Mouse (Mus musculus) stomach, embryonic 14.5 days (tissue): ENCODE measurements around the gene Arl16. TPM values are rescaled to one million over a fixed set of nuclear protein-coding genes. Genes with fewer than 3 reads are reported as not detected.

ENCODE experiments used
- ATAC-seq: fragments of 200-750 bp; cut with Nextera tagmentation; 2 replicates; pipeline ENCODE4 v1.8.0; 2017; ENCODE audit warnings: low read depth, moderate TSS enrichment; ENCODE audit not compliant: insufficient number of reproducible peaks, insufficient read depth, low FRiP score
- H3K27ac ChIP-seq: fragments of 300-500 bp; sonication (generic); 2 replicates; pipeline ENCODE4 v1.5.1; 2014; ENCODE audit warnings: mild to moderate bottlenecking, low read length, moderate library complexity, mixed read lengths
- H3K27me3 ChIP-seq: fragments of 300-500 bp; sonication (generic); 2 replicates; pipeline ENCODE4 v1.6.1; 2014; ENCODE audit warnings: low read length, control low read depth, mixed read lengths; ENCODE audit not compliant: control insufficient read depth, insufficient read depth
- H3K36me3 ChIP-seq: fragments of 300-500 bp; sonication (generic); 2 replicates; pipeline ENCODE4 v1.6.1; 2014; ENCODE audit warnings: mild to moderate bottlenecking, control low read depth, low read length, moderate library complexity, mixed read lengths; ENCODE audit not compliant: control insufficient read depth, insufficient read depth
- H3K4me1 ChIP-seq: fragments of 300-500 bp; sonication (generic); 2 replicates; pipeline ENCODE4 v1.6.1; 2014; ENCODE audit warnings: low read length, control low read depth, mixed read lengths; ENCODE audit not compliant: control insufficient read depth, insufficient read depth
- H3K4me2 ChIP-seq: fragments of 300-500 bp; sonication (generic); replicated peaks from 2 replicates; pipeline ENCODE4 v1.6.1; 2014; ENCODE audit warnings: low read depth, low read length, control low read depth
- H3K4me3 ChIP-seq: fragments of 300-500 bp; sonication (generic); 2 replicates; pipeline ENCODE4 v1.5.1; 2014; ENCODE audit warnings: low read depth, low read length, control low read depth
- H3K9ac ChIP-seq: fragments of 300-500 bp; sonication (generic); replicated peaks from 2 replicates; pipeline ENCODE4 v1.6.1; 2014; ENCODE audit warnings: low read depth, mild to moderate bottlenecking, control low read depth, low read length, moderate library complexity, mixed read lengths
- H3K9me3 ChIP-seq: fragments of 300-500 bp; sonication (generic); 2 replicates; pipeline ENCODE4 v1.6.1; 2016; ENCODE audit warnings: low read depth, low read length, control low read depth; ENCODE audit not compliant: control insufficient read depth
- WGBS: fragments of 180-500 bp; shearing (Covaris S2); extraction: QIAGEN DNeasy Blood & Tissue Kit; methylation state at CpG from one replicate; pipeline ENCODE4 v1.1.7; 2014; 5-methylcytosine and 5-hydroxymethylcytosine counted together
- polyA plus RNA-seq: library from polyadenylated mRNA; unstranded; fragments of >200 nt; fragmentation: Nextera tagmentation; extraction: Ambion mirVana; gene quantifications from 2 replicates; pipeline ENCODE4 v1.2.1, GENCODE M21; 2014

The Arl16 gene
- polyA plus RNA-seq, 1 experiment from 2014 or later = 43.3 TPM

DNA sequence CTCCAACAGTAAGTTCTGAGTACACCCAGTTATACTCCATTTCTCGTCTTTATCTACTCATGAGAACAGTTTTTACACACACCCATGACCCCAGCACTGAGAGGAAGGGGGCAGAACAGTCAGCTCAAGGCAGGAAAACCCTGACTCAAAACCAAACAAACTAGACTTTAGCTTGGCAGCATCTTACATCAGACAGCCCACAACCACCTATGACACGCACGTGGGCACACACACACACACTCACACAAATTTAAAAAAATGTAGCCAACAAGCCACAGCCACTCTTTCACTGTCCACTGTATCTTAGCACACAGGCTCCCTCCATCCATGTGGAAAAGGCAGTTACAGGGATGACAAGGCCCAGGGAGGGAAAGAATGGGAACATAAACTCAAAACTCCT, 40.7 kb downstream of the Arl16 start:
- WGBS = 82% methylated on average over 3 of the region's 3 CpGs
- H3K4me3 ChIP-seq = no peak overlapping the region
- no peaks in the 10 kb centered on the region for H3K9me3 ChIP-seq
- no peaks in the 10 kb centered on the region for H3K27me3 ChIP-seq
- no peak overlapping the region for H3K4me2 ChIP-seq
- H3K36me3 ChIP-seq = peaks cover 47% of the 10 kb centered on the region
- no peak overlapping the region for H3K27ac ChIP-seq
- H3K9ac ChIP-seq = no peak overlapping the region
- H3K4me1 ChIP-seq = no peaks in the 10 kb centered on the region
- ATAC-seq = no peak

DNA sequence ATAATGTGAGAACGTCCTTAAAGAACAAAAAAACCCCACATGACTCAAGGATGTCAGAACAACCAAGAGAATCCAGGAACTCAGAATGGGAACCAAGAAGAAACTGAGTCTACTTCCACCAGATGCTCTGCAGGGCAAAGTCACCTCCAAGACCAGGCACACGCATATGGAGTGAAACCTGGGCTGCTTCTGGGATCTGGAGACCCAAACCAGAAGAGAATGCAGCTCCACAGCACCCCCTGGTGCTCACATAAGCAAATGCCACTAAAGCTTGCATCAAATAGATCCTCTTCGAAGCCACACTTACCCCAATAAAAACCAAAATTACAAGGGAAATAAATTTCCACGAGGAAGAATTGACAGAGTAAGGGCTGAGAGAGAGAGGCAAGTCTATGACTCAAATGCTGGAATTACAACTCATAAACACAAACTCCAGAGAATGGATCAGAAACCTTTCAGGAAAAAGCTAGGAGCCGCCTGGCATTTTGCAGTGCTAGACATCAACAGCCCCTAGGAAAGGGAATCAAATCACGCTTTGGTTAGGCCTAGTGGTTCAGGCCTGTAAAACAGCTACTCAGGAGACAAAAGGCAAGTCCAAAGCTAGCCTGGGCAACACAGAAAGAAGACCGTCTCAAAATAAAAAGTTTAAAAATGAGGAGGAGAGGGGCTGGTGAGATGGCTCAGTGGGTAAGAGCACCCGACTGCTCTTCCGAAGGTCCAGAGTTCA, 43.7 kb downstream of the Arl16 start:
- Histone ChIP-seq H3K4me1 (no peaks in the 10 kb centered on the region), H3K9me3 (no peaks in the 10 kb centered on the region), H3K9ac (no peak overlapping the region), H3K4me2 (no peak overlapping the region), H3K4me3 (no peak overlapping the region), H3K27ac (peak overlapping the region; percentile 16), H3K27me3 (no peaks in the 10 kb centered on the region), H3K36me3 (peaks cover 54% of the 10 kb centered on the region)
- peak; percentile 42; the same call in 1 of the 2 replicates for ATAC-seq
- 56% methylated on average over 9 of the region's 9 CpGs for WGBS

DNA sequence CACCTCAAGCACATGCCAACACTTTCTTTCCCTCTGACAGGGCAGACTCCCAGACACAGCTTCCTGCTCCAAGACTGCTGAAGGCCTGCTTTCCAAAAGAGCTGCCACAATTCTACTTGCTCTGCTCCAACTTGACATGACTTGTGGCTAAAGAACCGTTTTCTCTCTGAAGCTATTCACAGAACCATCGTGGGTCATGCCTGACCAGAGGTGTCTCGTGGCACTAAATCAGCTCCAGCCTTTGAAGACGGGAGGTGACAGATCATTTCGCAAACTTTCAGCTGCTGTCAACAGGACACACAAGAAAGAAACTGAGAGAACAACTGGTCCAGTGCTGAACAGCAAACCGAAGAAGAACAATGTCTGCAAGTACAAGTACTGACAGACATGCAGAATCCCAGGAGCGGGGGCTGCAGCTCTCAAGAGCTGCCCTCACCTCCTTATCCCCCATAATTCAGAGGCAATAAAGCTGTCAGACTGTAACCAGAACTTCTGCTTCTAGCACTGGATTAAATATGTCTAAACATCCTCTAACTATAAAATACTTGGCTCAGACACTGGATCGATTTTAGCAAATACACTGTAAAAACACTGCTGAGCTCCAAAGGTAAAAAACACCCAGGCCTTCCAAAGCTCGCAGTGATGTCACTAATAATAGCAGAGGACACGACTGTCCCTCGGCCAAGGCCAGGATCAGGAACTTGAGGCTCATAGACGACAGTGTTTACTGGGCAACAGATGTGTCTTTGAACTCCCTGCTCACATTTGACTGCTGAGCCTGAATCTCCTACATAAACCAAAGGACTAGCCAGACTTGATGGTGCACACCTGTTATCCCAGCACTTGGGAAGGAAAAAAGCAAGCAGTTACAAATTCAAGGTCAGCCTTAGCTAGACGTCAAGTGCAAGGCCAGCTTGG, 44.5 kb downstream of the Arl16 start:
- Histone ChIP-seq H3K4me2 (no peak overlapping the region), H3K36me3 (peaks cover 54% of the 10 kb centered on the region), H3K4me1 (no peaks in the 10 kb centered on the region), H3K27ac (peak overlapping the region; percentile 73; the same call in 1 of the 2 replicates), H3K9me3 (no peaks in the 10 kb centered on the region), H3K4me3 (no peak overlapping the region), H3K9ac (no peak overlapping the region), H3K27me3 (no peaks in the 10 kb centered on the region)
- ATAC-seq = peak; percentile 63; the same call in 1 of the 2 replicates
- 51% methylated on average over 13 of the region's 13 CpGs for WGBS

DNA sequence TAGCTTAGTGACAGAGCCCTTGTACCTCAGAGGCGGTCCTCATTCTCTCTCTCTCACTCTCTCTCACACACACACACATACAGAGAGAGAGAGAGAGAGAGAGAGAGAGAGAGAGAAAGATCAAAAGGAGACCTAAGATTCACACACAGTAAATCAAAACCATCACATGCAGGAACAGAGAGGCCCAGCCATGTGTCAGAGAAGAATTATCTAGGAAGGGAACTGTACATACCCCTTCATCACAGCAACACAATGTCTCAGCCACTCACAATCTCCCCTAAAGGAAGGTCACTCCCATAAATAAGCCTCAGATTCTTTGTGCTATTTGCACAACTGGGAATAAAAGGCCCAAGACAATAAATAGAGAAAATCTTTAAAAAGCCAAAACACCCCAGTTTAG, 48.8 kb downstream of the Arl16 start:
- WGBS = 84% methylated on average over 1 of the region's 1 CpGs

DNA sequence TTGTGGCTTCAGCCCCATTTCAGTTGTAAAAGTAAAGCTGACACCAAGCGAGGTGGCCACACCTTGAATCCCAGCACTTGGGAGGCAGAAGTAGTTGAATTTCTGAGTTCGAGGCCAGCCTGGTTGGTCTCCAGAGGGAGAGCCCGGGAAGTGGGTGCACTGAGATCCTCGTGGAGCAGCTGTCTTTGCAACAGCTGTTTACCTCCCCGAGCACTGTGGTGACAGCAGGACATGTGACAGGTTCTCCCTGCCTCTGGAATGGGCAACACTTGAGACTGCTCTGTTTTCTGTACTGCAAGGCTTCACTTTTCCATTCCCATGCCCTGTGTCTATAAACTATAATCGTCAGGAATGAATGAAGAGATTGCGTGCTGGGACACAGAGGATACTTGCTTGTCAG, 49.6 kb downstream of the Arl16 start:
- no peak overlapping the region for H3K4me2 ChIP-seq
- H3K27me3 ChIP-seq = no peaks in the 10 kb centered on the region
- 88% methylated on average over 7 of the region's 7 CpGs for WGBS
- no peak for ATAC-seq
- H3K9ac ChIP-seq = no peak overlapping the region
- no peaks in the 10 kb centered on the region for H3K4me1 ChIP-seq
- no peaks in the 10 kb centered on the region for H3K9me3 ChIP-seq
- no peak overlapping the region for H3K27ac ChIP-seq
- H3K36me3 ChIP-seq = peaks cover 64% of the 10 kb centered on the region
- no peak overlapping the region for H3K4me3 ChIP-seq

More for the DNA sequence above, 48.8 kb downstream of the Arl16 start:
- Histone ChIP-seq H3K4me2 (no peak overlapping the region), H3K4me1 (no peaks in the 10 kb centered on the region), H3K9me3 (no peaks in the 10 kb centered on the region), H3K4me3 (no peak overlapping the region), H3K9ac (no peak overlapping the region), H3K27me3 (no peaks in the 10 kb centered on the region), H3K27ac (no peak overlapping the region), H3K36me3 (peaks cover 57% of the 10 kb centered on the region)
- no peak for ATAC-seq

Other genes starting within 250 kb of the Arl16 start
- 12.2 and 13.4 TPM in 2 replicates for gene Bahcc1, start 234.7 kb downstream of the Arl16 start, polyA plus RNA-seq
- 2,902 and 3,014 TPM in 2 replicates for gene Actg1, start 119.1 kb downstream of the Arl16 start, polyA plus RNA-seq
- 0.30 and 0.59 TPM in 2 replicates for gene Fscn2, start 106.1 kb downstream of the Arl16 start, polyA plus RNA-seq
- gene Faap100, start 88.8 kb downstream of the Arl16 start, polyA plus RNA-seq = 35.7 and 40.2 TPM in 2 replicates
- 32.9 and 37.0 TPM in 2 replicates for gene Nploc4, start 29.9 kb downstream of the Arl16 start, polyA plus RNA-seq
- not detected in 2 replicates for gene Tspan10, start 25.0 kb downstream of the Arl16 start, polyA plus RNA-seq
- gene Pde6g, start 14.1 kb downstream of the Arl16 start, polyA plus RNA-seq = 0.21 TPM in 1 of 2 replicates, not detected in the other
- 15.0 and 15.3 TPM in 2 replicates for gene Oxld1, start 9.5 kb downstream of the Arl16 start, polyA plus RNA-seq
- gene Ccdc137, start 9.5 kb downstream of the Arl16 start, polyA plus RNA-seq = 30.9 and 31.1 TPM in 2 replicates
- gene Mrpl12, start 17.0 kb upstream of the Arl16 start, polyA plus RNA-seq = 150 and 153 TPM in 2 replicates
- gene Slc25a10, start 24.2 kb upstream of the Arl16 start, polyA plus RNA-seq = 66.5 and 75.1 TPM in 2 replicates
- 1.2 and 1.9 TPM in 2 replicates for gene Gcgr, start 63.1 kb upstream of the Arl16 start, polyA plus RNA-seq
- gene Mcrip1, start 82.1 kb upstream of the Arl16 start, polyA plus RNA-seq = 229 and 239 TPM in 2 replicates
- gene Ppp1r27, start 83.5 kb upstream of the Arl16 start, polyA plus RNA-seq = not detected in 2 replicates
- gene P4hb, start 105.6 kb upstream of the Arl16 start, polyA plus RNA-seq = 768 and 850 TPM in 2 replicates
- 575 and 578 TPM in 2 replicates for gene Arhgdia, start 114.0 kb upstream of the Arl16 start, polyA plus RNA-seq
- 314 and 411 TPM in 2 replicates for gene Alyref, start 130.8 kb upstream of the Arl16 start, polyA plus RNA-seq
- gene Anapc11, start 130.8 kb upstream of the Arl16 start, polyA plus RNA-seq = 234 and 267 TPM in 2 replicates
- gene Npb, start 140.9 kb upstream of the Arl16 start, polyA plus RNA-seq = 13.0 and 13.7 TPM in 2 replicates
- gene Pcyt2, start 150.3 kb upstream of the Arl16 start, polyA plus RNA-seq = 119 and 135 TPM in 2 replicates
- 31.1 and 36.1 TPM in 2 replicates for gene Sirt7, start 157.6 kb upstream of the Arl16 start, polyA plus RNA-seq
- gene Mafg, start 166.0 kb upstream of the Arl16 start, polyA plus RNA-seq = 21.2 and 25.0 TPM in 2 replicates
- 28.1 and 28.6 TPM in 2 replicates for gene Pycr1, start 176.2 kb upstream of the Arl16 start, polyA plus RNA-seq
- not detected in 2 replicates for gene Myadml2, start 180.6 kb upstream of the Arl16 start, polyA plus RNA-seq
- 14.0 and 14.2 TPM in 2 replicates for gene Notum, start 193.6 kb upstream of the Arl16 start, polyA plus RNA-seq
- 115 and 116 TPM in 2 replicates for gene Aspscr1, start 205.4 kb upstream of the Arl16 start, polyA plus RNA-seq
- gene Cenpx, start 246.1 kb upstream of the Arl16 start, polyA plus RNA-seq = 152 and 165 TPM in 2 replicates
- gene Lrrc45, start 246.3 kb upstream of the Arl16 start, polyA plus RNA-seq = 48.6 and 55.2 TPM in 2 replicates